Mouse (Mus musculus) MEL (cell line): ENCODE measurements at regions not wholly inside any gene's neighbourhood (a gene's known extent, or its start where the extent isn't known, plus 50 kb on each side); places are given as distances from the start of the nearest gene placed in this dataset.

ENCODE experiments used
- DNase-seq: peaks from one replicate; pipeline ENCODE4 v3.0.0; 2011; ENCODE audit warnings: low read depth, low spot score
- H3K27ac ChIP-seq: 2 replicates; pipeline ENCODE4 v1.5.1; 2012; ENCODE audit warnings: low read depth, mild to moderate bottlenecking, control low read depth, low read length, moderate library complexity; ENCODE audit not compliant: control insufficient read depth
- H3K27me3 ChIP-seq, 2 experiments: fragments of 150-350 bp in 1 of 2; sonication (generic) in 1 of 2; 2 replicates each; pipeline ENCODE4 v1.6.1; 2012; ENCODE audit warnings: low read length in 2 of 2, mild to moderate bottlenecking in 2 of 2, improper control_type of control experiment in 1 of 2, moderate library complexity in 1 of 2; ENCODE audit not compliant: insufficient read depth in 2 of 2, control insufficient read depth in 1 of 2
- H3K36me3 ChIP-seq, 2 experiments: 2 replicates each; pipeline ENCODE4 v1.6.1; 2012 to 2014; ENCODE audit warnings: low read length in 2 of 2, improper control_type of control experiment in 1 of 2, inconsistent platforms in 1 of 2, mild to moderate bottlenecking in 1 of 2; ENCODE audit not compliant: insufficient read depth in 2 of 2, control insufficient read depth in 1 of 2
- H3K4me1 ChIP-seq, 2 experiments: fragments of 150-350 bp in 1 of 2; sonication (generic) in 1 of 2; 2 replicates each; pipeline ENCODE4 v1.6.1; 2012; ENCODE audit warnings: low read length in 2 of 2, improper control_type of control experiment in 1 of 2, mild to moderate bottlenecking in 1 of 2; ENCODE audit not compliant: insufficient read depth in 2 of 2, control insufficient read depth in 1 of 2
- H3K4me3 ChIP-seq, 2 experiments: fragments of 150-350 bp in 1 of 2; sonication (generic) in 1 of 2; 2 replicates each; pipeline ENCODE4 v1.5.1; 2012; ENCODE audit warnings: low read depth in 2 of 2, low read length in 2 of 2, mild to moderate bottlenecking in 2 of 2, moderate library complexity in 2 of 2, control low read depth in 1 of 2, improper control_type of control experiment in 1 of 2; ENCODE audit not compliant: control insufficient read depth in 1 of 2, insufficient read depth in 1 of 2
- H3K79me2 ChIP-seq: 2 replicates; pipeline ENCODE4 v1.6.1; 2012; ENCODE audit warnings: mild to moderate bottlenecking, low read length, moderate library complexity; ENCODE audit not compliant: control insufficient read depth, poor library complexity, insufficient read depth
- H3K9ac ChIP-seq: 2 replicates; pipeline ENCODE4 v1.6.1; 2012; ENCODE audit warnings: low read depth, mild to moderate bottlenecking, control low read depth, low read length, moderate library complexity; ENCODE audit not compliant: control insufficient read depth, poor library complexity, severe bottlenecking
- H3K9me3 ChIP-seq: fragments of 150-350 bp; sonication (generic); replicated peaks from 2 replicates; pipeline ENCODE4 v1.6.1; 2012; ENCODE audit warnings: mild to moderate bottlenecking, low read length, improper control_type of control experiment, moderate library complexity; ENCODE audit not compliant: insufficient read depth
- CHD1 ChIP-seq: IDR thresholded peaks from 2 replicates; pipeline ENCODE4 v1.6.1; 2012; ENCODE audit warnings: low read depth, mild to moderate bottlenecking, inconsistent platforms, low read length, improper control_type of control experiment
- E2F4 ChIP-seq: IDR thresholded peaks from 2 replicates; pipeline ENCODE4 v1.6.1; 2011; ENCODE audit warnings: low read depth, low read length, improper control_type of control experiment, borderline replicate concordance
- ELF1 ChIP-seq: IDR thresholded peaks from 2 replicates; pipeline ENCODE4 v1.6.1; 2014; ENCODE audit warnings: low read depth, mild to moderate bottlenecking, inconsistent platforms, low read length, improper control_type of control experiment, moderate library complexity
- EP300 ChIP-seq, 2 experiments: IDR thresholded peaks; 2 replicates each; pipeline ENCODE4 v1.6.1; 2011; ENCODE audit warnings: improper control_type of control experiment in 2 of 2, low read length in 2 of 2, low read depth in 1 of 2, mild to moderate bottlenecking in 1 of 2
- GATA1 ChIP-seq: IDR thresholded peaks from 2 replicates; pipeline ENCODE4 v1.6.1; 2011; ENCODE audit warnings: low read depth, low read length, improper control_type of control experiment
- JUND ChIP-seq: IDR thresholded peaks from 2 replicates; pipeline ENCODE4 v1.6.1; 2011; ENCODE audit warnings: low read depth, mild to moderate bottlenecking, improper control_type of control experiment, low read length
- KAT2A ChIP-seq: conservative IDR thresholded peaks from 2 replicates; pipeline ENCODE4 v1.6.1; 2012; ENCODE audit warnings: low read depth, low read length, improper control_type of control experiment, inconsistent platforms
- MAFK ChIP-seq: IDR thresholded peaks from 2 replicates; pipeline ENCODE4 v1.6.1; 2011; ENCODE audit warnings: low read depth, mild to moderate bottlenecking, low read length, improper control_type of control experiment, borderline replicate concordance
- MEF2A ChIP-seq: IDR thresholded peaks from 2 replicates; pipeline ENCODE4 v1.6.1; 2014; ENCODE audit warnings: low read depth, mild to moderate bottlenecking, inconsistent platforms, low read length, improper control_type of control experiment; ENCODE audit not compliant: poor library complexity, insufficient replicate concordance, severe bottlenecking; ENCODE audit errors: extremely low read depth
- MXI1 ChIP-seq: IDR thresholded peaks from 2 replicates; pipeline ENCODE4 v1.6.1; 2011; ENCODE audit warnings: mild to moderate bottlenecking, low read depth, low read length, improper control_type of control experiment
- MYB ChIP-seq: IDR thresholded peaks from 2 replicates; pipeline ENCODE4 v1.6.1; 2011; ENCODE audit warnings: mild to moderate bottlenecking, low read depth, low read length, improper control_type of control experiment
- MYC ChIP-seq: IDR thresholded peaks from 2 replicates; pipeline ENCODE4 v1.6.1; 2011; ENCODE audit warnings: low read depth, mild to moderate bottlenecking, low read length, improper control_type of control experiment, moderate library complexity
- POLR2AphosphoS2 ChIP-seq: IDR thresholded peaks from 2 replicates; pipeline ENCODE4 v1.6.1; 2011; ENCODE audit warnings: low read length, improper control_type of control experiment
- POLR2AphosphoS5 ChIP-seq: IDR thresholded peaks from 2 replicates; pipeline ENCODE4 v1.6.1; 2012; ENCODE audit warnings: low read depth, borderline replicate concordance, mild to moderate bottlenecking, inconsistent platforms, low read length, moderate library complexity, mixed read lengths
- RAD21 ChIP-seq: IDR thresholded peaks from 2 replicates; pipeline ENCODE4 v1.6.1; 2011; ENCODE audit warnings: mild to moderate bottlenecking, low read depth, low read length, improper control_type of control experiment
- SIN3A ChIP-seq: IDR thresholded peaks from 2 replicates; pipeline ENCODE4 v1.6.1; 2012; ENCODE audit warnings: low read length, improper control_type of control experiment, inconsistent platforms
- SMC3 ChIP-seq: IDR thresholded peaks from 2 replicates; pipeline ENCODE4 v1.6.1; 2011; ENCODE audit warnings: low read depth, low read length, improper control_type of control experiment
- TAL1 ChIP-seq: IDR thresholded peaks from 2 replicates; pipeline ENCODE4 v1.6.1; 2012; ENCODE audit warnings: mild to moderate bottlenecking, inconsistent platforms, low read length, moderate library complexity, mixed read lengths
- UBTF ChIP-seq: IDR thresholded peaks from 2 replicates; pipeline ENCODE4 v1.6.1; 2012; ENCODE audit warnings: low read depth, mild to moderate bottlenecking, inconsistent platforms, low read length, improper control_type of control experiment, moderate library complexity, borderline replicate concordance; ENCODE audit not compliant: insufficient read depth
- USF2 ChIP-seq, 2 experiments: IDR thresholded peaks; 2 replicates each; pipeline ENCODE4 v1.6.1; 2011 to 2012; ENCODE audit warnings: improper control_type of control experiment in 2 of 2, low read length in 2 of 2, borderline replicate concordance in 1 of 2, inconsistent platforms in 1 of 2, low read depth in 1 of 2, mild to moderate bottlenecking in 1 of 2; ENCODE audit not compliant: insufficient read depth in 1 of 2
- ZC3H11A ChIP-seq: IDR thresholded peaks from 2 replicates; pipeline ENCODE4 v1.6.1; 2012; ENCODE audit warnings: low read depth, mild to moderate bottlenecking, inconsistent platforms, low read length, improper control_type of control experiment

GRCm38 (mm10) chr1:141281513-141281912 lies 1035.6 kb downstream of the Kcnt2 start:
- H3K79me2 ChIP-seq, result no peaks in the 10 kb centered on the region
- peaks cover 0 to 5% of the 10 kb centered on the region in 2 experiments; a peak in 1 of 4 replicates for H3K36me3 ChIP-seq
- TF ChIP-seq TAL1 (no peak), MXI1 (no peak), MAFK (no peak), POLR2AphosphoS2 (no peak), ELF1 (no peak), JUND (no peak), SIN3A (no peak), POLR2AphosphoS5 (no peak), ZC3H11A (no peak), MEF2A (no peak), EP300 (IDR thresholded peaks at IDR 0.05; ENCODE audit: low read depth in 1 of 2, low read length in 2 of 2) (no peak), GATA1 (no peak), MYB (no peak)
- no peaks in the 10 kb centered on the region for H3K27me3 ChIP-seq
- H3K4me1 ChIP-seq, result no peaks in the 10 kb centered on the region; a peak in 1 of 4 replicates
- no peak for DNase-seq
- no peak overlapping the region for H3K4me3 ChIP-seq
- H3K27ac ChIP-seq, result no peak overlapping the region
- no peaks in the 10 kb centered on the region for H3K9me3 ChIP-seq
- H3K9ac ChIP-seq, result no peak overlapping the region

- no peak overlapping the region for H3K27ac ChIP-seq
- no peaks in the 10 kb centered on the region for H3K79me2 ChIP-seq
- H3K9ac ChIP-seq, result no peak overlapping the region
- no peak for DNase-seq
- H3K4me3 ChIP-seq, result no peak overlapping the region
- no peaks in the 10 kb centered on the region for H3K4me1 ChIP-seq
- H3K9me3 ChIP-seq, result no peaks in the 10 kb centered on the region
- TF ChIP-seq POLR2AphosphoS5 (no peak), MEF2A (no peak), USF2 (IDR thresholded peaks at IDR 0.05; ENCODE audit: borderline replicate concordance in 1 of 2, insufficient read depth in 1 of 2, low read depth in 1 of 2, low read length in 2 of 2) (no peak), UBTF (no peak), TAL1 (no peak), GATA1 (no peak), RAD21 (no peak), SMC3 (no peak), KAT2A (no peak), E2F4 (no peak), MYC (no peak), CHD1 (no peak)
- no peaks in the 10 kb centered on the region for H3K36me3 ChIP-seq
- no peaks in the 10 kb centered on the region for H3K27me3 ChIP-seq
Observed at GRCm38 (mm10) chr1:141322968-141323367, 1077.0 kb downstream of the Kcnt2 start.
